Mouse (Mus musculus): ENCODE data around the gene Tnfrsf21.

Tnfrsf21 gene

DNA sequence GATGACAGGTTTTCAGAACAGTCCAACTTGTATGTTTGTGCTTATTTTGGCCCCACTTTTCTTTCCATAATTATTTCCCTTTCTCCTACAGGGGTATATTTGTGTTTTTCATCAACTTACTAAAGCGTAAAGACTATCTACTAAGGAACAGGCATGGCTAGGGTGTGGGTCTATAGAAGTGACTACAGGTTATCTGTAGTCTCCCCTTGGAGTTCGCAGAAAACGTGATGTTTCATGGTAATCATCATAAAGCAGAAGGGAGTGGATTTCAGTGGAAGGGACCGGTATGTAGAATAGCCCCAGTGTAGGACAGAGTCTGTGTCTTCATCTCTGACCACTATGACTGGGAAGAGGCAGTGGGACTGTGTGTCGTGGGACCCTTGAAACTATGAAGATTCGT, 8.7 kb downstream of the Tnfrsf21 start:
- no peak for DNase-seq (ENCODE audit: low read depth, low spot score)

GRCm38 (mm10) chr17:43025819-43026593, 9.7 kb downstream of the Tnfrsf21 start:
- DNase-seq (ENCODE audit: low read depth, low spot score): no peak

DNA sequence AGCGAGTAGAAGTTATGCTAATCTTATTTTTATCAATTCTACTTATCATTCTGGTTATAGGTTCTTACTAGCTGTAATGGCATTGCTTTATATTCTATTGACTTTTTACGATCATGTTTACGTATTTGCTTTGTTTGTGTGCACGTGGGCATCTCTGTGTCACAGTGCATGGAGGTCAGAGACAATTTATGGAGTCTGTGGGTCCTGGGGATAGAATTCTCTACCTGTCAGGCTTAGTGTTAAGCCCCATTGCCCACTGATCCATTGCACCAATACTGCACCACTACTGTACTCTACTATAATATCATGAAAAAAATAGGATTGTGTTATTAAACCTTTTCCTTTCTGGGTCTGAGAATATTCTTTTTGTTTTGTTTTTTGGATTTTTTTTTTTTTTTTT, 10.4 kb downstream of the Tnfrsf21 start:
- no peak for DNase-seq (ENCODE audit: low read depth, low spot score)

GRCm38 (mm10) chr17:43029546-43029945, 13.2 kb downstream of the Tnfrsf21 start:
- no peak for DNase-seq (ENCODE audit: low read depth, low spot score)

DNA sequence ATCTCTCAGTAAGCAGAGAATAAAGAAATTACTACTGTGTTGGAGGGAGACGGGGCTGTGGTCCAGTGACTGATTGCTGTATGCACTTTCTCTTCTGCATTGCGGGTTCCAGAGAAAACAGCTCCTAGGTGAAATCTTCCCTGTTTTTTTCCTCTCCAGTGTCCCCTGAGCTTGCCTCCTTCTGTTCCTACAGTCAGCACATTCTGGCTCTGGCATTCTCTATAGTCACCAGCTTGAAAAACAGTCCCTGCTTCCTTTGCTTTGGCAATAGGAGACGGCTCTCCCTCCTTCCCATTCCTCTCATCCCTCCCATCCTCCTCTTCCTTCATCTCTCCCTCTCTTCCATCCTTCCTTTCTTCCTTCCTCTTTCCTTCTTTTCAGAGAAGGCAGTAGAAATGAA, 13.9 kb downstream of the Tnfrsf21 start:
- DNase-seq (ENCODE audit: low read depth, low spot score): no peak

GRCm38 (mm10) chr17:43032489-43033036, 16.2 kb downstream of the Tnfrsf21 start:
- no peak for DNase-seq (ENCODE audit: low read depth, low spot score)

GRCm38 (mm10) chr17:43035386-43035785, 19.0 kb downstream of the Tnfrsf21 start:
- no peak for DNase-seq (ENCODE audit: low read depth, low spot score)

DNA sequence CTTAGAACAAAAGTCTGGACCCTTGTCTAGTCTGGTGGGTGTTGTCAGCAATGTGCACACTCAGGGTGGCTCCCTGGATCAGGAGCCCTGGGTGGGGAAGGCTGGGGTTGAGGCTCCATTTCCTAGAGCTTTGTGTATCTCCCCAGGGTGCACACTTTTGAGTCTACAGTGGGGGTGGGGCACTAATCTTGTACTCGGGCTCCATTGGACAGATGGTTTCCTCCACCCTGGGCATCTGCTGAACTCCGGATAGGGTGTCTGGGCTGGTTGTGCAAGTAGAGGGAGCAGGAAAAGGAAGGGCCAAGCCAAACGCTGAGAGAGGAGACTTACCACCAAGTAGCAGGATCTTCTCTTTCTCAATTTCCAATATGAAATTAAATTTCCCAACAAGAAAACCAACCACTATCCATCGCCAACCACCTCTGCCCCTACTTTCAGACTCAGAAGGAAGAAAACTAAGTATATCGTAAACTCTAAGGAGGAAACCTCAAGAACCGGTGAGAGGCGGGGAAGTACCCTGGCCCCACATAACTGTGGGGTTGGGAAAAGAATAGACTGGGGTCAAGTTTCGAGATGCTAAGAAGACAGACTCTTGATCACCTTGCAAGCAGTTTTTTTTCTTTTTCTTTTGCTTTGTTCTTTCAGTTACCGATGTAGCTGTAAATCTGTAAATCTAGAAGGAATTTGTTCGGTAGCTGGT, 19.9 kb downstream of the Tnfrsf21 start:
- DNase-seq (ENCODE audit: low read depth, low spot score): no peak

GRCm38 (mm10) chr17:43040571-43040970, 24.2 kb downstream of the Tnfrsf21 start:
- DNase-seq (ENCODE audit: low read depth, low spot score): no peak

DNA sequence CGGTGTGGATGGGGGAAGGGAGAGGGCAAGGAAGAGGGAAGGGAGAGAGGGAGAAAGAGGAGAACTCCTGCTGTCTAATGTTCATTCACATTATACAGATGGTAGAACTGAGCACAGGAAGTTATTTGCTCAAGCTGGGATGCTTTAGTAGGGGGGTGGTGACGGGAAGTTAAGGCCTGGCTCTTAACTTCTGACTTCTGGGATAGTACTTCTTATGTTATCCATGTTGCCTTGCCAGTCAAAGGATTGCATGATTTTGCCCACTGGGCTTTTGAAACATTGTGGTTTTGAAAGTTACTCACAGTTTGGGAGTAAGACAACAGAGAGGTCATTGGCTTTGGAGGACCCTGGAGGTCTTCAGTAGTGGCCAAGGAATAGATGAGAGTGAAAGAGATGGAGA, 34.3 kb downstream of the Tnfrsf21 start:
- no peak for DNase-seq (ENCODE audit: low read depth, low spot score)

- DNase-seq (ENCODE audit: low read depth, low spot score): peak; percentile 13
These were observed 36.4 kb downstream of the Tnfrsf21 start for GRCm38 (mm10) chr17:43052791-43053190.

- no peak for DNase-seq (ENCODE audit: low read depth, low spot score)
These were observed 37.6 kb downstream of the Tnfrsf21 start for GRCm38 (mm10) chr17:43053943-43054342.

DNA sequence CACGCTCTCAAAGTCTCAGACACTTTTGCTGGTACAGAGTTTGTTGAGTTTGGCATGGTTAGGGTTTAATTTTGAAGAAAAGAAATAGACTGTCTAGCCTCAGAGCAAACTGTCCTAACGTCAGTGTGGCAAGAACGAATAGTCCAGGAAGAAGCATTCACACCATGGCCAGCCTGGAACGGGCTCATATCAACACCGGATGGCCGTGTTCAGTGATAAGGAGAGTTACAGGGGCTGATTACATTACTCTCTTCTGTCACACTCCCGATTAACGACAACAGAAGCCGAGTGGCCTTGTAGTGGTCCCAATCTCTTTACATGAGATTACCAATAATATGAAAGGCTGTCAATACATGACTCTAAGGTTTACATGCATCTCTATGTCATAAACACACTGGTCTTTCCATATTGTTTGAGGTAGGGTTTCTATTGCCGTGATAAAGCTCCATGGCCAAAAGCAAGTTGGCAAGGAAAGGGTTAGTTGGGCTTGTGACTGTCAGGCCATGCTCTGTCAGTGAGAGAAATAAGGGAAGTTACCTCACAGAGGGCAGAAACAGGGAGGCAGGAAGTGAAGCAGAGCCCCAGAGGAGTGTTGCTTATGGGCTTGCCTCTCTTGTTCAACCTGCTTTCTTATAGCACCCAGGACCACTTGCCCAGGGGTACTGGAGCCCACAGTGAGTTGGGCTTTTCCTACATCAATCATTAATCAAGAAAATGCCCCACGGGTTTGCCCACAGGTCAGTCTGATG, 42.1 kb downstream of the Tnfrsf21 start:
- no peak for DNase-seq (ENCODE audit: low read depth, low spot score)

GRCm38 (mm10) chr17:43064705-43065104, 48.4 kb downstream of the Tnfrsf21 start:
- DNase-seq (ENCODE audit: low read depth, low spot score): no peak

GRCm38 (mm10) chr17:43068846-43069553, 52.6 kb downstream of the Tnfrsf21 start:
- DNase-seq (ENCODE audit: low read depth, low spot score): peak; percentile 52

GRCm38 (mm10) chr17:43070946-43071345, 54.6 kb downstream of the Tnfrsf21 start:
- DNase-seq (ENCODE audit: low read depth, low spot score): no peak

GRCm38 (mm10) chr17:43072142-43072786, 55.9 kb downstream of the Tnfrsf21 start:
- DNase-seq (ENCODE audit: low read depth, low spot score): no peak

DNA sequence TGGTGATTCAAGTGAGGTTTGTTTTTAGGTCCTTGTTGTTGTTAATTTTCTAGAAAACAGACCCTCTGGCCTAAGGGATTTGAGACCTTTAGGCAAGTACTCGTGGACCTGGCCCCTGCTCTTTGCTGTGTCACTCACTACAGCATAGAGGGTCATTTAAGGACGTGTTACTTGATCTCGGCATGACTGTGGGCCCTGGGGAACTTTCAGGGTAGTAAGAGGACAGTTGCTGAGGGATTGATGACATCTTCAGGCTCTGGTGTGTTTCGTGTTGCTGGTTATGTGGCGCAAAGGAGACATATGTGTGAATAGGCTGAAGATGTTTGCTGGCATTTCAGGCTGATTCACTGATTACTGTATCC, 56.4 kb downstream of the Tnfrsf21 start:
- no peak for DNase-seq (ENCODE audit: low read depth, low spot score)

- no peak for DNase-seq (ENCODE audit: low read depth, low spot score)
These were observed 58.0 kb downstream of the Tnfrsf21 start for GRCm38 (mm10) chr17:43074391-43074790.

DNA sequence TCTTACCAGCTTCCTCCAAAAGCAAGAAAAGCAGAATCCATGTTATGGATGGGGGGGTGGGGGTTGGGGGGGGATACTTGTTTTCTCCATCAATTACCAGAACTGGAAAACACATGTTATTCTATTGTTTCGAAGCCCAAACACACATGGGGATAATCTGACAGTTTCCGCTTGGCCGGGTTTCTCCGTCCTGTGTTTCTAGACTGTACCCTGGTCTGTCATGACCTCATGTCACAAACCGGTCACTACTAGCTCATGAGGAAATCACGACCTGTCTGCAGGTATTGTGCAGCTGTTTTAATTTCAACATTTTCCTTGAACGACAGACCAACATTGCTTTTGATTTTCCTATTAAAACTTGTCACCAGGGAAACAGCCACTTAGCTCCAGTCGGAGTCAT, 58.7 kb downstream of the Tnfrsf21 start:
- DNase-seq (ENCODE audit: low read depth, low spot score): no peak

DNA sequence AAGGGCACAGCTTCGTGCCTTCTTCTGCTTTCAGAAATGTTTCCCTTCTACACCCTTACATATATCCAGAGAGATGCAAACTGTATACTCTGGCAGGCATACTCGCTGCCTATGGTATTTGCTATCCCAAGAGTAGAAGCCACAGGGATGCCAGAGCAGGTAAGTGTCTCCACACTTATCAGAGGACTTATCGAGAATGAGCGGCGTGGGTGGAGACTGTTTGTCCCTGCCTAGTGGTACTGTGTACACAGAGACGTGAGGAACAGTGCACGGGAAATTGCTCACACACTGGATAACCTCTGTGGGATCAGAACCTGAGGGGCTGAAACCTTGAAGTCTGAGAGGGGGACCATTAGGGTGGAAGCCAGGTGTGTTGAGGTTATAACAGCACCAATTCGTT, 59.6 kb downstream of the Tnfrsf21 start:
- no peak for DNase-seq (ENCODE audit: low read depth, low spot score)

Measured in 3T3-L1 (cell line).